Mouse (Mus musculus) kidney, adult 2 months (tissue): ENCODE measurements around the gene Tln1.
A peak's percentile ranks its signal among the peaks of the same experiment; 100 is the strongest.

Experiments used
- CTCF ChIP-seq: fragments of 200-500 bp; conservative IDR thresholded peaks from 2 replicates; pipeline ENCODE4 v1.5.1; 2011; ENCODE audit warnings: low read depth, mild to moderate bottlenecking, control low read depth, low read length, moderate library complexity, mixed read lengths; ENCODE audit not compliant: insufficient read depth, insufficient read length
- POLR2A ChIP-seq: fragments of 200-500 bp; IDR thresholded peaks from one replicate; pipeline ENCODE4 v1.6.1; 2011; ENCODE audit warnings: low read depth, low read length, control low read depth

DNA sequence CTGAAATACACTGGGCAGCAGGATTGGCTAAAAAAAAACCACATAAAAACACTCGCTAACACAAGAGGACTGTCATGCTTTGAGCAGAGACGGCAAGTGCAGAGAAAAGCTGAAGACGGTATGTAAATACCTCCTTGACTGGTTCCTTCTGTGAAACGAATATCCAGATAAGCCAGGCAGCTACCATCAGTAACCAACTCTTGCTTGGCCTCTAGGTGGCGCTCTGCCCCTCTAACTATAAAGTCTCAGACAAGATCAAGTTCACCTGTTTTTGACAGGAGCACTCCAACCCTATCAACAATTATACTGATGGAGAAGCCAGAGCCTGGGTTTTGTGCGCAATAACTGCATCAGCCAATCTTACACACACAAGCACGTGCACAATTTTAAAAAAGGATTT, 31.9 kb downstream of the Tln1 start:
- TF ChIP-seq CTCF = peak; percentile 83
- no peak for TF ChIP-seq POLR2A
